Mouse (Mus musculus): ENCODE results near the gene Drc3.

Drc3 gene

DNA sequence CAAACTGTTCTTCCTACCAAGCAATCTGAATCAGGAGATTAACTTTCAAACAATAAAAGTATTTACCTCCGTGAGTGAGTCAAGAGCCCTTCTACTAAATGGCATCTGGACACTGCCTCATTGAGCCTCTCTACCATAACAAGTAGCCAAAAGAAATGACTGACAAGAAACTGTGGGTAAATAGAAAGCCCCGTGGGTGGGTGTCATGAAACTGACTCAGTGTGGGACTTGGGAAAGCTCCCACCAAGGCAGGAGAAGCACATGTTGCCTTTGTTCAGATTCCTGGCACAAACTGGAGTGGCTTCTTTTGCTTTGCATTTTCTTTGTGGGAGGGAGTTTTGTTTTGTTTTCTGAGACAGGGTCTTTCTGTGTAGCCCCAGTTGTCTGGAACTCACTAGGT lies 17.4 kb upstream of the Drc3 start:
- DNase-seq (ENCODE audit: low spot score) = no peak

GRCm38 (mm10) chr11:60338291-60338690 lies 14.8 kb upstream of the Drc3 start:
- DNase-seq (ENCODE audit: low spot score) = no peak

DNA sequence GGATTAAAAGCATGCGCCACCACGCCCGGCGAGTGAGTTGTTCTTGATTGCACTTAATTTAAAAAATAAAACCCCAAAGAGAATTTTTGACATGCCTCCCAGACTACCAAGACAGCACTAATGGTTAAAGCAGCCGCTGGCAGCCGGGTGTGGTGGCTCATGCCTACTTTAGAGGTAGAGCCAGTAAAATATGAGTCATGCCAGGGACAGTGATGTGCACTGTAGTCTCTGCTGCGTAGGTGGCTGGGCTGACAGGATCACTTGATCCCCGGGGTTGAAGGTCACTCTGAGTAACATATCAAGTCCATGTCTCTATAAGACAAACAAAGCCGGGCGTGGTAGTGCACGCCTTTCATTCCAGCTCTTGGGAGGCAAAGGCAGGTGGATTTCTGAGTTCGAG lies 13.8 kb upstream of the Drc3 start:
- DNase-seq (ENCODE audit: low spot score) = no peak

DNA sequence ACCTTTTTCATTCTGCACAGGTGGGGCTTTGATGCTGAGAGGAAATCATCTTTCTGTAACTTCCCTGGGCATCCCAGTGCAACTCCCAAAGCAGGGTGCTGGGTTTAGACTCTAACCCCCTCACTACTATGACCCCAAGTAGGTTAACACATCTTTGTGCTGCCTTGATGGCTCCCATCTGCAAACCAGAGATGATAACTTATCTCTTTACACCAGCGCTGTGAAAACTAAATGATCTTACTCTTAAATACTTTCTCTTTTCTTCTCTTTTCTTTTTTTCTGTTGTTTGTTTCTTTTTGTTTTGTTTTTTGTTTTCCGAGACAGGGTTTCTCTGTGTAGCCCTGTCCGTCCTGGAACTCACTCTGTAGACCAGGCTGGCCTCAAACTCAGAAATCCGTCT lies 7.3 kb upstream of the Drc3 start:
- DNase-seq (ENCODE audit: low spot score) = no peak

GRCm38 (mm10) chr11:60346537-60346936 lies 6.6 kb upstream of the Drc3 start:
- no peak for DNase-seq (ENCODE audit: low spot score)

GRCm38 (mm10) chr11:60351388-60351787 lies 1.7 kb upstream of the Drc3 start:
- DNase-seq (ENCODE audit: low spot score) = no peak

GRCm38 (mm10) chr11:60351925-60352371 lies 1.2 kb upstream of the Drc3 start:
- no peak for DNase-seq (ENCODE audit: low spot score)

DNA sequence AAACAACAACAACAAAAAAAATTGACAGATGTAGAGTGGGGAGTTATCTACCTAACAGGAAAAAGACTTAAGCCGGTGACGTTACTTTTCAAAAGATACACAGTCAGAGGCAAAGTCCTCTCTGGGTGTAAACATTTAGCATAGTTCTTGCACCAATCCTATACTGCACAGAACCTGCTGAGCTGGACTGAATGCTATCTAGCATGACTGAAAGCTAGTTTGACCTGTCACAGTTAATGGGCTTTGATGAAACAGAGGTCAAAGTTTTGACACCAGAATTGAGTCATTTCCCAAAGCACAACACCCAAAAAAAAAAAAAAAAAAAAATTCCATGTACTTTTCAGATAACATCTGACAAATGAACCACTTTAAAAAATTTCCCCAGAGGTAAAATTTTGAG lies 2.8 kb downstream of the Drc3 start:
- no peak for DNase-seq (ENCODE audit: low spot score)

- DNase-seq (ENCODE audit: low spot score) = no peak
Measured at GRCm38 (mm10) chr11:60357116-60357515, 4.0 kb downstream of the Drc3 start.

GRCm38 (mm10) chr11:60358548-60358947 lies 5.4 kb downstream of the Drc3 start:
- DNase-seq (ENCODE audit: low spot score) = no peak

- DNase-seq (ENCODE audit: low spot score) = no peak
Measured at GRCm38 (mm10) chr11:60359138-60359537, 6.0 kb downstream of the Drc3 start.

- no peak for DNase-seq (ENCODE audit: low spot score)
Measured at GRCm38 (mm10) chr11:60359936-60360335, 6.8 kb downstream of the Drc3 start.

- no peak for DNase-seq (ENCODE audit: low spot score)
Measured at GRCm38 (mm10) chr11:60360631-60361201, 7.6 kb downstream of the Drc3 start.

- DNase-seq (ENCODE audit: low spot score) = no peak
Measured at GRCm38 (mm10) chr11:60366239-60367019, 13.3 kb downstream of the Drc3 start.

- no peak for DNase-seq (ENCODE audit: low spot score)
Measured at GRCm38 (mm10) chr11:60367256-60367655, 14.1 kb downstream of the Drc3 start.

GRCm38 (mm10) chr11:60368909-60369308 lies 15.8 kb downstream of the Drc3 start:
- no peak for DNase-seq (ENCODE audit: low spot score)

DNA sequence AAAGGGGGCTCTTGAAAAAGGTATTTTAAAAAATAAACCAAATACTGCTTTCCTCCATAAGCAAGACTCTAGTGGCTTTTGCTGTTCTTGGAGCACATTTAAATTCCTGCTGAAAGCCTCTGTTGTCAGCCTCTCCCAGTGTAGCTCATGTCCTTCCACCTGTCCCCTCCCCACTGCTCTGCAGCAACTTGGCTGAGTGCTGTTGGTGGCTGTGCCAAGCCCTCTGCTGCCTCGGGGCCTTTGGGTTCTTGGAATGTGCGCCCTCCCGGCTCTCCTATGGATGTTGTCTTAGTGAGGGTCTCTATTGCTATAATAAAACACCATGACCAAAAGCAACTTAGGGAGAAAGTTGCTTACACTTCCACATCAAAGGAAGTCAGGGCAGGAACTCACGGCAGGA lies 16.3 kb downstream of the Drc3 start:
- no peak for DNase-seq (ENCODE audit: low spot score)

DNA sequence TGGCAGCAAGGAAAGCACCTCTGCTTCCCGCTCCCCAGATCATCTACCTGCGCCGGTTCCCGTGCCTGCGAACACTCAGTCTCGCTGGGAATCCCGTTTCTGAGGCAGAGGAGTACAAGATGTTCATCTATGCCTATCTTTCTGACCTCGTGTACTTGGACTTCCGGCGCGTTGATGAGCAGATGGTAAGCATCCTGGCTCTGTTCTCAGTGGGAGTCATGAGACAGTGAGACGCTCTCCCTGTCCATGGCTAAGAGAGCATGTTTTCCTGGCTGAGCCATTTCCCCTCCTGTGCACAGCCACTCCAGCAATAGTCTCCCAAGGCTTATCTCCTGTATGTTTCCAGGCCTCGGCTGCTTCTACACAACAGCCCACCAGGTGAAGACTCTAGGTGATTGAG lies 17.3 kb downstream of the Drc3 start:
- DNase-seq (ENCODE audit: low spot score) = no peak

DNA sequence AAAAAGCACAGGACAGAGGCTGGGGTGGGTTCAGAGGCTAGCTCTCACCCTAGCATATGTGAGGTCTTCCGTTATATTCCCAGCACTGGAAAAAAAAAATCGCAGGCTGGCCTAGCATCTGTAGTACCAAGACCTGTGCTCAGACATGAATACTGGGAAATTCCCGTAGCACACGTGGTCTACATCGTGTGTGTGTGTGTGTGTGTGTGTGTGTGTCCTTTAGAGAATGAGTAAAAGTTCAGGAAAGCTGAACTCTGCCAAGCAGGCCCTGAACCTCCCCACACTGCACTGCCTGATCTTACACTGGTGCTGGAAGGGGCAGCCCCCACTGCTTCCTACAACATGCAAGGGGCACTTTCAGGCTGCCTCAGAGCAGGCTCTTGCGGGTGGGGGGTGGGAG lies 21.4 kb downstream of the Drc3 start:
- no peak for DNase-seq (ENCODE audit: low spot score)

- DNase-seq (ENCODE audit: low spot score) = no peak
Measured at GRCm38 (mm10) chr11:60383518-60383917, 30.4 kb downstream of the Drc3 start.

GRCm38 (mm10) chr11:60384762-60385421 lies 31.8 kb downstream of the Drc3 start:
- no peak for DNase-seq (ENCODE audit: low spot score)

GRCm38 (mm10) chr11:60385946-60386345 lies 32.8 kb downstream of the Drc3 start:
- DNase-seq (ENCODE audit: low spot score) = no peak

DNA sequence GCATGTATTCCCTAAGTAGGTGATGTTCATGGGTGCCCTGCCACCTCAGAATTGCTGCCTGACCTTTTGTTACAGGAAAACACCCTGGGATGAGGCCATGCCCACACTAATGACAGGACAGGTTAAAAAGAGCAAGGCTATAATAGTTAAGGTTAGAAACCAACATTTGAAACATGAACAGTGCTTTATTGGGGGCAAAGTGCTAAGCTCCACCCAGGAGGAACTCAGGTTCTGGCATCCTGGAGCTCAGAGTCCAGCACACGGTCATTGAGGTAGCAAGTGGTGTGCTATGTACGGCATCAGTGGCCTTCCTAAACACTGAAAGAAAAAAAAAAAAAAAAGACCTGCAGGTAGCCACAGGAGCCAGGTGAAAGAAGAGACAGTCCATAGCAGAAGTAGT lies 34.8 kb downstream of the Drc3 start:
- no peak for DNase-seq (ENCODE audit: low spot score)

Measured in urinary bladder, postnatal 10 days (tissue).